Mouse (Mus musculus) hindbrain, embryonic 13.5 days (tissue): ENCODE results near the gene Tbc1d22a. TPM values are rescaled to one million over a fixed set of nuclear protein-coding genes. Genes with fewer than 3 reads are reported as not detected.

Experiments used
- ATAC-seq: fragments of 200-750 bp; cut with Nextera tagmentation; 2 replicates; pipeline ENCODE4 v1.8.0; 2017; ENCODE audit warnings: moderate TSS enrichment; ENCODE audit not compliant: low FRiP score
- H3K27ac ChIP-seq: fragments of 300-500 bp; sonication (generic); 2 replicates; pipeline ENCODE4 v1.5.1; 2015; ENCODE audit warnings: inconsistent platforms, mild to moderate bottlenecking, moderate library complexity
- H3K27me3 ChIP-seq: fragments of 300-500 bp; sonication (generic); 2 replicates; pipeline ENCODE4 v1.6.1; 2015; ENCODE audit warnings: mild to moderate bottlenecking, inconsistent platforms
- H3K36me3 ChIP-seq: fragments of 300-500 bp; sonication (generic); 2 replicates; pipeline ENCODE4 v1.6.1; 2015; ENCODE audit warnings: mild to moderate bottlenecking, inconsistent platforms
- H3K4me1 ChIP-seq: fragments of 300-500 bp; sonication (generic); replicated peaks from 2 replicates; pipeline ENCODE4 v1.6.1; 2015; ENCODE audit warnings: inconsistent platforms
- H3K4me2 ChIP-seq: fragments of 300-500 bp; sonication (generic); 2 replicates; pipeline ENCODE4 v1.6.1; 2015; ENCODE audit warnings: inconsistent platforms, mild to moderate bottlenecking, moderate library complexity
- H3K4me3 ChIP-seq: fragments of 300-500 bp; sonication (generic); 2 replicates; pipeline ENCODE4 v1.5.1; 2015; ENCODE audit warnings: mild to moderate bottlenecking, inconsistent platforms
- H3K9ac ChIP-seq: fragments of 300-500 bp; sonication (generic); 2 replicates; pipeline ENCODE4 v1.6.1; 2015; ENCODE audit warnings: mild to moderate bottlenecking, inconsistent platforms
- H3K9me3 ChIP-seq: fragments of 300-500 bp; sonication (generic); 2 replicates; pipeline ENCODE4 v1.6.1; 2016; ENCODE audit warnings: inconsistent platforms
- WGBS: fragments of 180-500 bp; shearing (Covaris S2); methylation state at CpG from one replicate; pipeline ENCODE4 v1.1.7; 2015; 5-methylcytosine and 5-hydroxymethylcytosine counted together
- polyA plus RNA-seq: library from polyadenylated mRNA; unstranded; fragments of >200 nt; fragmentation: Nextera tagmentation; extraction: Ambion mirVana; gene quantifications from 2 replicates; pipeline ENCODE4 v1.2.1, GENCODE M21; 2015

Gene Tbc1d22a
- polyA plus RNA-seq, 1 experiment from 2014 or later = 12.1 TPM

DNA sequence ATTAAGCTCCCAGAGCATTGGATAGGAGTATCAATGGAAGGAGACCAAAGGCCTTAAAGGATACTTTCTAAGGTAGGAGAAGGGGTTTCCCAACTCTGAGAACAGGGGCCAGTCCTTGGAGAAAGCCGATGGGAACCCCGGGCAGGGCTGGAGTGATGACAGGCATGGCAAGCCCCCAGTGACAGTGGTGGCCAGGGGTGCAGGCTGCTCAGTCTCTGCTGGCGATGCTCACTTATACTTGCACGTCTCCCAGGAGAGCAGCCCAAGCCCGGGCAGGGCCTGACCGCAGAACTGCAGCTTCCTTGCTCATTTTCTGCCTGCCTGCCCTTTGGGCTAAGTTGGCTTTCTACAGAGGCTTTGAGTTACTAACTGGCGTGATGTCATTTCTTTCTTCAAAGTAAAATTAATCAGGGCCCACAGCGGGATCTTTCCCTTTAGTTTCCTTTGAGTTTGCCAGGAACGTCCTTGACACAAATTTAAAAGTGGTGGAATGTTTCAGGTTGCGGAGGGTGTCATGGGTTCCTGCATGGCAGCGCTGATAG, 217.4 kb downstream of the Tbc1d22a start:
- 69% methylated on average over 11 of the region's 11 CpGs for WGBS
- Histone ChIP-seq H3K9me3 (no peaks in the 10 kb centered on the region), H3K27ac (0 out of 2 replicates have a peak overlapping the region, but pooled peaks have one; percentile 3), H3K4me3 (no peak overlapping the region), H3K9ac (no peak overlapping the region), H3K4me2 (no peak overlapping the region), H3K4me1 (peaks cover 28% of the 10 kb centered on the region), H3K27me3 (no peaks in the 10 kb centered on the region), H3K36me3 (no peaks in the 10 kb centered on the region)
- no peak for ATAC-seq

GRCm38 (mm10) chr15:86432791-86433190, 218.5 kb downstream of the Tbc1d22a start:
- no peaks in the 10 kb centered on the region for H3K9me3 ChIP-seq
- no peak overlapping the region for H3K9ac ChIP-seq
- peaks cover 27% of the 10 kb centered on the region for H3K4me1 ChIP-seq
- H3K27ac ChIP-seq = peak overlapping the region; percentile 2; the same call in 1 of the 2 replicates
- no peak for ATAC-seq
- no peak overlapping the region for H3K4me2 ChIP-seq
- H3K27me3 ChIP-seq = no peaks in the 10 kb centered on the region
- H3K36me3 ChIP-seq = no peaks in the 10 kb centered on the region
- H3K4me3 ChIP-seq = no peak overlapping the region

DNA sequence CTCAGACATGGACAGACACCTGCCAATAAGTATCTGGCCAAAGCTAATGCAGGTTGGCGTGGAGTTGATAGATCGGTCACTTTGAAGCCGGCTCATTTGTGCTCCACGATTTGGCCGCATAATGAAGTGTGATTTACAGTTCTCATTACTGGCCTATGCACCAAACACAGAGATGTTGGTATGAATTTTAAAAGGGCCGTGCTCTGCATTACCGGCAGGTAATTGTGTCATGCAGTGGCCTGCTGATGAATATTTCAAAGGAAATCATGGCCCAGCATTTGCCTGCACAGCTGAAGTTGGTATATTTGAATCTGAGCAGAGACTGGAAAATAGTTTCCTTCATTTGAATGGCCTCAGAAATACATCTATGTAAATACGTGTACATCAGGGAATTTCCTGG, 219.1 kb downstream of the Tbc1d22a start:
- Histone ChIP-seq H3K4me1 (peaks cover 23% of the 10 kb centered on the region), H3K36me3 (no peaks in the 10 kb centered on the region), H3K27ac (peak overlapping the region; percentile 2; the same call in 1 of the 2 replicates), H3K4me3 (no peak overlapping the region), H3K4me2 (no peak overlapping the region), H3K9ac (no peak overlapping the region), H3K9me3 (no peaks in the 10 kb centered on the region), H3K27me3 (no peaks in the 10 kb centered on the region)
- WGBS = 64% methylated on average over 8 of the region's 8 CpGs
- no peak for ATAC-seq

GRCm38 (mm10) chr15:86434241-86434640, 220.0 kb downstream of the Tbc1d22a start:
- H3K4me1 ChIP-seq = peaks cover 22% of the 10 kb centered on the region
- H3K4me3 ChIP-seq = no peak overlapping the region
- H3K9ac ChIP-seq = no peak overlapping the region
- no peak for ATAC-seq
- H3K27me3 ChIP-seq = no peaks in the 10 kb centered on the region
- WGBS = 93% methylated on average over 3 of the region's 3 CpGs
- H3K9me3 ChIP-seq = no peaks in the 10 kb centered on the region
- peak overlapping the region; percentile 79 for H3K27ac ChIP-seq
- no peak overlapping the region for H3K4me2 ChIP-seq
- no peaks in the 10 kb centered on the region for H3K36me3 ChIP-seq

- Histone ChIP-seq H3K4me2 (no peak overlapping the region), H3K36me3 (no peaks in the 10 kb centered on the region), H3K9me3 (no peaks in the 10 kb centered on the region), H3K27me3 (no peaks in the 10 kb centered on the region), H3K4me3 (no peak overlapping the region), H3K4me1 (peaks cover 9% of the 10 kb centered on the region; the same call in 1 of the 2 replicates), H3K9ac (no peak overlapping the region), H3K27ac (no peak overlapping the region)
- 95% methylated on average over 2 of the region's 2 CpGs for WGBS
- ATAC-seq = no peak
Measured at GRCm38 (mm10) chr15:86437346-86437745, 223.1 kb downstream of the Tbc1d22a start.

GRCm38 (mm10) chr15:86439015-86439796, 224.9 kb downstream of the Tbc1d22a start:
- Histone ChIP-seq H3K27me3 (no peaks in the 10 kb centered on the region), H3K9me3 (no peaks in the 10 kb centered on the region), H3K9ac (no peak overlapping the region), H3K4me2 (no peak overlapping the region), H3K27ac (no peak overlapping the region), H3K4me1 (peaks cover 3% of the 10 kb centered on the region; the same call in 1 of the 2 replicates), H3K4me3 (no peak overlapping the region), H3K36me3 (no peaks in the 10 kb centered on the region)
- ATAC-seq = no peak
- 93% methylated on average over 15 of the region's 15 CpGs for WGBS

DNA sequence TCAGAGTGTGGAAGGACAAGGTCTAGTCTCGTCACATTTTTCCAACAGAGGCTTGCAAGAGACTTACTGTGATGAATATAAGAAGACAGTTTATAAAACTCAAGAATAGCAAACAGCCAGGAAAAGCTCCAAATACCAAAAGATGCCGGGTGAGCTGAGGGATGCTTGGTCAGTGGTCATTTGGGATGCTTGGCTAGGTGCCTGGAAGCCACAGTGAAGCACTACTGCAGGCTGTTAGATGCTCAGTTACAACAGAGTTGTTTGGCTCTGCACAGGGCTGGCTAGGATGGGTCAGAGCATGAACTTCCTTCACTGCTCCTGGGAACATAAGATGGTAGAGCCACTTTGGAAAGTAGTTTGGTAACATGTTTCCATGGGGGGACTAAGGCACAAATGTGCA, 230.0 kb downstream of the Tbc1d22a start:
- Histone ChIP-seq H3K27ac (no peak overlapping the region), H3K4me2 (no peak overlapping the region), H3K36me3 (no peaks in the 10 kb centered on the region), H3K27me3 (no peaks in the 10 kb centered on the region), H3K9ac (no peak overlapping the region), H3K4me3 (no peak overlapping the region), H3K9me3 (no peaks in the 10 kb centered on the region), H3K4me1 (no peaks in the 10 kb centered on the region)
- 82% methylated on average over 2 of the region's 2 CpGs for WGBS
- no peak for ATAC-seq

GRCm38 (mm10) chr15:86446064-86446463, 231.8 kb downstream of the Tbc1d22a start:
- no peak for ATAC-seq
- H3K9ac ChIP-seq = no peak overlapping the region
- H3K27me3 ChIP-seq = no peaks in the 10 kb centered on the region
- H3K9me3 ChIP-seq = no peaks in the 10 kb centered on the region
- H3K27ac ChIP-seq = no peak overlapping the region
- no peak overlapping the region for H3K4me3 ChIP-seq
- H3K4me2 ChIP-seq = no peak overlapping the region
- no peaks in the 10 kb centered on the region for H3K36me3 ChIP-seq
- no peaks in the 10 kb centered on the region for H3K4me1 ChIP-seq

DNA sequence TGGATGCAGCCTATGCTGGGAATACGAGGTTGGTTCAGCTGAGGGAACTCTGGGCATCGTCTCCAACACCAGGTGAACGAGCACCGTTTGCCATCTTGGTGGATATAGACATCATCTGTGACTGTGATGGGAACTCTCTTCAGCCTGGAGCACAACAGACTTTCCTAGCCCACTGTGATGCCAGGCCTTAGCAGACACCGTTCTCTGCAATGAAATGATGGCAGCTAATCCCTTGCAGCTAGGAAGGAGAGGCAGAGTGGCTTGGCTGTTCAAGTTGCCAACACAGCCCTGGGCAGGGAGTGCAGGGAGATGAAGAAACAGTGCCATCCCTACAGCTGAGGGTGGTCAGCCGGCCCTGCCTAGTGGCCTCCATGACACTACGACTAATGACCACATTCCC, 233.0 kb downstream of the Tbc1d22a start:
- no peak overlapping the region for H3K9ac ChIP-seq
- H3K27ac ChIP-seq = no peak overlapping the region
- no peaks in the 10 kb centered on the region for H3K4me1 ChIP-seq
- no peak for ATAC-seq
- no peaks in the 10 kb centered on the region for H3K9me3 ChIP-seq
- H3K27me3 ChIP-seq = no peaks in the 10 kb centered on the region
- WGBS = 91% methylated on average over 7 of the region's 7 CpGs
- no peak overlapping the region for H3K4me3 ChIP-seq
- no peaks in the 10 kb centered on the region for H3K36me3 ChIP-seq
- H3K4me2 ChIP-seq = no peak overlapping the region

DNA sequence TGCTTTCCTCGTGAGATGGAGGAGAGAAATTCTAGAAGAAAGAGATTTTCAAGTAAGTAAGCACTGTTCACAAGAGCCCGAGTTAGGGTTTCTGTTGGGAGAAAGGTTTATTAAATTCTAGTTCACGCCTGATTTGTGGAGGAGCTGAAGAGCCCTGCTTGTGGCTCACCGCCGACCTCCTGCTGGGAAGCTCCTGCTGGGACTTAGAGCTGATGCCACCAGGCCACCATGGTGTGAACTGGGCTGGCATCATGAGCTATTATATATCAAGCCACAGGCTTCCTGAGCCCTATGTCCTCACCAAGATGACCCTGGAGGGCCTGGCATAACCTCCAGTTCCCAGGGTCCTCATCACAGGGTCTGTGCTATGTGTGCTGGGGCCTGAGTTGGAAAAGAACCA, 235.0 kb downstream of the Tbc1d22a start:
- H3K36me3 ChIP-seq = no peaks in the 10 kb centered on the region
- no peak overlapping the region for H3K4me3 ChIP-seq
- WGBS = 88% methylated on average over 5 of the region's 5 CpGs
- no peak overlapping the region for H3K4me2 ChIP-seq
- no peaks in the 10 kb centered on the region for H3K27me3 ChIP-seq
- no peak overlapping the region for H3K9ac ChIP-seq
- H3K27ac ChIP-seq = no peak overlapping the region
- H3K4me1 ChIP-seq = no peaks in the 10 kb centered on the region
- ATAC-seq = no peak
- no peaks in the 10 kb centered on the region for H3K9me3 ChIP-seq

- H3K4me1 ChIP-seq = no peaks in the 10 kb centered on the region
- WGBS = 93% methylated on average over 2 of the region's 2 CpGs
- H3K27me3 ChIP-seq = no peaks in the 10 kb centered on the region
- H3K9ac ChIP-seq = no peak overlapping the region
- H3K4me3 ChIP-seq = no peak overlapping the region
- no peak overlapping the region for H3K4me2 ChIP-seq
- no peak overlapping the region for H3K27ac ChIP-seq
- no peaks in the 10 kb centered on the region for H3K9me3 ChIP-seq
- no peak for ATAC-seq
- H3K36me3 ChIP-seq = no peaks in the 10 kb centered on the region
Measured at GRCm38 (mm10) chr15:86449794-86450193, 235.5 kb downstream of the Tbc1d22a start.

GRCm38 (mm10) chr15:86459413-86459812, 245.2 kb downstream of the Tbc1d22a start:
- Histone ChIP-seq H3K4me3 (no peak overlapping the region), H3K36me3 (no peaks in the 10 kb centered on the region), H3K9me3 (no peaks in the 10 kb centered on the region), H3K4me2 (no peak overlapping the region), H3K4me1 (peaks cover 7% of the 10 kb centered on the region; the same call in 1 of the 2 replicates), H3K9ac (no peak overlapping the region), H3K27ac (no peak overlapping the region), H3K27me3 (no peaks in the 10 kb centered on the region)
- no peak for ATAC-seq
- WGBS = 68% methylated on average over 3 of the region's 3 CpGs

- Histone ChIP-seq H3K36me3 (peaks cover 3% of the 10 kb centered on the region; the same call in 1 of the 2 replicates), H3K9me3 (no peaks in the 10 kb centered on the region), H3K4me3 (no peak overlapping the region), H3K27me3 (no peaks in the 10 kb centered on the region), H3K4me2 (no peak overlapping the region), H3K4me1 (peaks cover 7% of the 10 kb centered on the region; the same call in 1 of the 2 replicates), H3K27ac (no peak overlapping the region), H3K9ac (no peak overlapping the region)
- WGBS = 81% methylated on average over 8 of the region's 8 CpGs
- ATAC-seq = no peak
Measured at GRCm38 (mm10) chr15:86462636-86463035, 248.4 kb downstream of the Tbc1d22a start.
